Mouse (Mus musculus) lung, postnatal 0 days (tissue): ENCODE measurements around the gene Defb11.
"Not testable (repeated sequence)": the region's sequence is repeated elsewhere in the genome, so short reads cannot be mapped to it uniquely, and the experiment has no call there.

Experiments
- CTCF ChIP-seq: IDR thresholded peaks from 2 replicates; pipeline ENCODE4 v1.5.1; 2016; ENCODE audit warnings: antibody characterized with exemption, mild to moderate bottlenecking
- EP300 ChIP-seq: IDR thresholded peaks from 2 replicates; pipeline ENCODE4 v1.6.1; 2016; ENCODE audit warnings: antibody characterized with exemption, mild to moderate bottlenecking, control low read depth

DNA sequence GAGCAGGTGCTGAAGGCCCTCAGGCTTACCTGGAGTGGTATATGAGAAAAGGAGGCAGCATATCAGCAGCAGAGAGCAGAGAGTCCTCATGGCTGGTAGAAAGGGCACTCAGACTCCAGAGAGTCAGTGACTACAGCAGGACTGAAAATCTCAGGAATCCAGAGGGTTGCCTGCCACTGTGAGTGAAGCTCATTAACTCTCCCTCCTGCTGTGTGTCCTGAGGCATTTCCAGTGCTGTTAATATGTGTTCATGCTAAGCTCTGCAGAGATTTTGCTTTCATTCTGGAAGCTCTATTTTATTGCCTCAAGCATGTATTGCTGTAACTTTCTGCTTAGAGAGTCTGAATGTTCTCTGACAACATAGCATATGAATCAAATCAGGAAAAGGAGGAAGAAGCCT, at the start of gene Defb11:
- not testable (repeated sequence) for TF ChIP-seq CTCF, EP300
